Comparison of ENCODE assay signal across 18 mouse cellular contexts in the genomic region with DNA sequence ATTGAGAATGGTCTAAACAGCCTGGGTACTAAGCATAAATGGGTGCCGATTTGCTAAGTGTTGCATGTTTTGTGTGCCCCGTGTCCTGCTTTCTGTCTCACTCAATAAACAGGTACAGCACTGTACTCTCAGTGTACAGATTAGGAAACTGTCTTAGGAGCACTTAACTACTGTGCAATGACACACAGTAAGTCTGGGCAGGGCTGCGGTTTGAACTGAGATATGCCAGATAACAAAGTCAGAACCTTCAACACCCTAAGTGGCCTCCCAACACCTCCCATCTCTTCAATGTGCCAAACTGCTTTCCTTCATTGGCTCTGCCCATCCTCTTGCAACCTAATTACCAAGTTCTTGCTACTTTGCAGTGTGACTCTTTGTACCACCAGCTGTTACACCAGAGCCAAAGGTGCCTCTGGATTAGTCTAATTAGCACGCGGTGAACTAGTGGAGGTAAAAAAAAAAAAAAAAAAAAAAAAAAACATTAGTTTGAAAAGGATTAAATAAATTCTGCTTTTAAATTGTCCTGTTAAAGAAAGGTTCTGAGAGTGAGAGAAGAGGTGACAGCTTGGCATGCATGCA.
DNase-seq lines count a peak whose midpoint lies in the region; ATAC-seq lines count a peak whose summit lies in the region.
"Had no signal": no experiment of that assay in that cellular context is flagged by ENCODE, and none has a peak within 500 bp of the region (broad histone marks: within the 10 kb centered on the region; RNA-seq: fewer than 3 reads in every experiment).

No protein-coding gene starts in this region.

- no peak overlapping the region for H3K9ac ChIP-seq in liver, embryonic 16.5 days (ENCODE audit: low read depth, low read length)
- no peak overlapping the region for H3K9ac ChIP-seq in forebrain, embryonic 14.5 days (ENCODE audit: low read length)
- H3K9ac ChIP-seq: stomach, embryonic 15.5 days had no signal

- 25% methylated on average over 5 of the region's 5 CpGs for WGBS in liver, embryonic 16.5 days (ENCODE audit: insufficient replicate concordance)
- WGBS in forebrain, embryonic 14.5 days: 29% methylated on average over 5 of the region's 5 CpGs

- no peak overlapping the region for H3K4me3 ChIP-seq in liver, embryonic 16.5 days (ENCODE audit: low read depth, low read length)
- no peak overlapping the region for H3K4me3 ChIP-seq in forebrain, embryonic 14.5 days (ENCODE audit: low read depth, low read length)
- H3K4me3 ChIP-seq: heart, adult 2 months; midbrain, embryonic 10.5 days; myocyte; stomach, embryonic 15.5 days had no signal

- H3K4me1 ChIP-seq in liver, embryonic 16.5 days (ENCODE audit: control insufficient read depth, low read depth, low read length): peaks cover 14% of the 10 kb centered on the region
- no peaks in the 10 kb centered on the region for H3K4me1 ChIP-seq in forebrain, embryonic 14.5 days (ENCODE audit: control insufficient read depth, insufficient read depth, low read length)

- H3K4me2 ChIP-seq in liver, embryonic 16.5 days (ENCODE audit: low read depth, low read length): no peak overlapping the region
- H3K4me2 ChIP-seq in forebrain, embryonic 14.5 days (ENCODE audit: low read length): no peak overlapping the region
- H3K4me2 ChIP-seq: stomach, embryonic 15.5 days had no signal

- H3K36me3 ChIP-seq in liver, embryonic 16.5 days (ENCODE audit: control insufficient read depth, insufficient read depth): no peaks in the 10 kb centered on the region; the same call in 1 of the 2 replicates
- no peaks in the 10 kb centered on the region for H3K36me3 ChIP-seq in forebrain, embryonic 14.5 days (ENCODE audit: control insufficient read depth, insufficient read depth, low read length)
- H3K36me3 ChIP-seq: midbrain, embryonic 10.5 days had no signal

- no peaks in the 10 kb centered on the region for H3K27me3 ChIP-seq in liver, embryonic 16.5 days (ENCODE audit: control insufficient read depth, insufficient read depth, low read depth, low read length)
- H3K27me3 ChIP-seq in forebrain, embryonic 14.5 days (replicated peaks; ENCODE audit: control insufficient read depth, insufficient read depth, low read length): no peaks in the 10 kb centered on the region
- H3K27me3 ChIP-seq: stomach, embryonic 15.5 days had no signal

- no peaks in the 10 kb centered on the region for H3K9me3 ChIP-seq in liver, embryonic 16.5 days (replicated peaks; ENCODE audit: control insufficient read depth, low read length)
- H3K9me3 ChIP-seq in forebrain, embryonic 14.5 days (replicated peaks; ENCODE audit: control insufficient read depth, low read length): no peaks in the 10 kb centered on the region
- H3K9me3 ChIP-seq: midbrain, embryonic 10.5 days; stomach, embryonic 15.5 days had no signal

- intact Hi-C loops in gastrocnemius, postnatal 14 days (cut with DNase I; ENCODE audit: low total_unique reads): no loop called here

- DNase-seq in CD4-positive helper T cell, adult 2 months (ENCODE audit: low read depth, low spot score): peak; percentile 76
- peak; percentile 37 for DNase-seq in c-Kit-positive CD71-positive TER-119-positive erythroid progenitor cells, embryonic 14.5 days (ENCODE audit: low spot score)
- DNase-seq in forebrain, embryonic 14.5 days (ENCODE audit: low spot score): no peak
- no peak for DNase-seq in cerebellum, adult 9-11 months
- no peak for DNase-seq in gastrocnemius, postnatal 14 days
- DNase-seq in frontal cortex, postnatal 14 days (ENCODE audit: low spot score in 2 of 2): no peak
- DNase-seq: cerebellum, adult 18-20 months; heart, adult 2 months; heart, postnatal 14 days; layer of hippocampus, adult 9-11 months; lung, adult 2 months; thymus, postnatal 4 days had no signal

- H3K27ac ChIP-seq in liver, embryonic 16.5 days (ENCODE audit: low read length): 0 out of 2 replicates have a peak overlapping the region, but pooled peaks have one; percentile 12
- no peak overlapping the region for H3K27ac ChIP-seq in forebrain, embryonic 14.5 days (ENCODE audit: low read depth, low read length)
- H3K27ac ChIP-seq: heart, adult 2 months; kidney, postnatal 0 days; midbrain, embryonic 10.5 days; stomach, embryonic 15.5 days had no signal

- peak; percentile 92 for ATAC-seq in CD4-positive, CD25-positive, alpha-beta regulatory T cell, adult 4 months
- ATAC-seq in liver, embryonic 16.5 days (ENCODE audit: low read depth): peak; percentile 80
- ATAC-seq in forebrain, embryonic 14.5 days: no peak

Comparison
In these comparisons a context has a peak if more than half of its experiments do, and no peak if none do; other contexts are left out.
1. DNase-seq: peak in CD4-positive helper T cell, adult 2 months (single experiment) and c-Kit-positive CD71-positive TER-119-positive erythroid progenitor cells, embryonic 14.5 days (single experiment); none in forebrain, embryonic 14.5 days (single experiment), cerebellum, adult 9-11 months (single experiment), gastrocnemius, postnatal 14 days (single experiment) and frontal cortex, postnatal 14 days (0 of 2).